Mouse (Mus musculus) liver, embryonic 14.5 days (tissue): ENCODE data around the gene H2-K1.

Experiments used
- CTCF ChIP-seq: IDR thresholded peaks from 2 replicates; pipeline ENCODE4 v1.5.1; 2016; ENCODE audit warnings: antibody characterized with exemption, low read depth, control low read depth
- EP300 ChIP-seq: IDR thresholded peaks from 2 replicates; pipeline ENCODE4 v1.6.1; 2016; ENCODE audit warnings: antibody characterized with exemption, low read depth

- no peak for TF ChIP-seq CTCF
- no peak for TF ChIP-seq EP300
Observed at GRCm38 (mm10) chr17:34038878-34039561, 38.9 kb upstream of the H2-K1 start, which contains the start of gene Col11a2.
